Mouse (Mus musculus): ENCODE data around the gene Magi2.

Magi2 gene

GRCm38 (mm10) chr5:20140235-20140634, 913.4 kb downstream of the Magi2 start:
- TF ChIP-seq GATA4 (IDR thresholded peaks at IDR 0.05; ENCODE audit: insufficient replicate concordance, low read length) = no peak

GRCm38 (mm10) chr5:20140662-20141444, 914.0 kb downstream of the Magi2 start:
- no peak for TF ChIP-seq GATA4 (IDR thresholded peaks at IDR 0.05; ENCODE audit: insufficient replicate concordance, low read length)

GRCm38 (mm10) chr5:20153359-20154125, 926.7 kb downstream of the Magi2 start:
- no peak for TF ChIP-seq GATA4 (IDR thresholded peaks at IDR 0.05; ENCODE audit: insufficient replicate concordance, low read length)

- TF ChIP-seq GATA4 (IDR thresholded peaks at IDR 0.05; ENCODE audit: insufficient replicate concordance, low read length) = no peak
Measured at GRCm38 (mm10) chr5:20196765-20197164, 969.9 kb downstream of the Magi2 start.

- TF ChIP-seq GATA4 (IDR thresholded peaks at IDR 0.05; ENCODE audit: insufficient replicate concordance, low read length) = no peak
Measured at GRCm38 (mm10) chr5:20197395-20197794, 970.6 kb downstream of the Magi2 start.

- no peak for TF ChIP-seq GATA4 (IDR thresholded peaks at IDR 0.05; ENCODE audit: insufficient replicate concordance, low read length)
Measured at GRCm38 (mm10) chr5:20201348-20201747, 974.5 kb downstream of the Magi2 start.

GRCm38 (mm10) chr5:20208110-20208509, 981.3 kb downstream of the Magi2 start:
- TF ChIP-seq GATA4 (IDR thresholded peaks at IDR 0.05; ENCODE audit: insufficient replicate concordance, low read length) = no peak

GRCm38 (mm10) chr5:20213299-20213698, 986.5 kb downstream of the Magi2 start:
- no peak for TF ChIP-seq GATA4 (IDR thresholded peaks at IDR 0.05; ENCODE audit: insufficient replicate concordance, low read length)

- no peak for TF ChIP-seq GATA4 (IDR thresholded peaks at IDR 0.05; ENCODE audit: insufficient replicate concordance, low read length)
Measured at GRCm38 (mm10) chr5:20226471-20227210, 999.8 kb downstream of the Magi2 start.

- TF ChIP-seq GATA4 (IDR thresholded peaks at IDR 0.05; ENCODE audit: insufficient replicate concordance, low read length) = no peak
Measured at GRCm38 (mm10) chr5:20227912-20228762, 1001.3 kb downstream of the Magi2 start.

- no peak for TF ChIP-seq GATA4 (IDR thresholded peaks at IDR 0.05; ENCODE audit: insufficient replicate concordance, low read length)
Measured at GRCm38 (mm10) chr5:20231908-20232307, 1005.1 kb downstream of the Magi2 start.

- TF ChIP-seq GATA4 (IDR thresholded peaks at IDR 0.05; ENCODE audit: insufficient replicate concordance, low read length) = no peak
Measured at GRCm38 (mm10) chr5:20241523-20241922, 1014.7 kb downstream of the Magi2 start.

- TF ChIP-seq GATA4 (IDR thresholded peaks at IDR 0.05; ENCODE audit: insufficient replicate concordance, low read length) = no peak
Measured at GRCm38 (mm10) chr5:20242496-20242895, 1015.7 kb downstream of the Magi2 start.

- TF ChIP-seq GATA4 (IDR thresholded peaks at IDR 0.05; ENCODE audit: insufficient replicate concordance, low read length) = no peak
Measured at GRCm38 (mm10) chr5:20249382-20249781, 1022.5 kb downstream of the Magi2 start.

GRCm38 (mm10) chr5:20251541-20251940, 1024.7 kb downstream of the Magi2 start:
- TF ChIP-seq GATA4 (IDR thresholded peaks at IDR 0.05; ENCODE audit: insufficient replicate concordance, low read length) = no peak

Data from liver, adult (tissue).